Mouse (Mus musculus): ENCODE measurements around the gene Egflam. TPM values are rescaled to one million over a fixed set of nuclear protein-coding genes. Genes with fewer than 3 reads are reported as not detected.

Egflam gene
- 10 to 100 TPM; 18.0 to 26.5 TPM for total RNA-seq (2021)
- long read RNA-seq, experiment 1, full-length matches to known transcripts = 12 of 20 reads
- long read RNA-seq, experiment 1, partial matches to known transcripts = 6 of 20 reads
- long read RNA-seq, experiment 1, other reads (novel, unspliced or antisense) = 2 of 20 reads
- long read RNA-seq, experiment 2, full-length matches to known transcripts = 12 of 22 reads
- long read RNA-seq, experiment 2, partial matches to known transcripts = 9 of 22 reads
- long read RNA-seq, experiment 2, other reads (novel, unspliced or antisense) = 1 of 22 reads

DNA sequence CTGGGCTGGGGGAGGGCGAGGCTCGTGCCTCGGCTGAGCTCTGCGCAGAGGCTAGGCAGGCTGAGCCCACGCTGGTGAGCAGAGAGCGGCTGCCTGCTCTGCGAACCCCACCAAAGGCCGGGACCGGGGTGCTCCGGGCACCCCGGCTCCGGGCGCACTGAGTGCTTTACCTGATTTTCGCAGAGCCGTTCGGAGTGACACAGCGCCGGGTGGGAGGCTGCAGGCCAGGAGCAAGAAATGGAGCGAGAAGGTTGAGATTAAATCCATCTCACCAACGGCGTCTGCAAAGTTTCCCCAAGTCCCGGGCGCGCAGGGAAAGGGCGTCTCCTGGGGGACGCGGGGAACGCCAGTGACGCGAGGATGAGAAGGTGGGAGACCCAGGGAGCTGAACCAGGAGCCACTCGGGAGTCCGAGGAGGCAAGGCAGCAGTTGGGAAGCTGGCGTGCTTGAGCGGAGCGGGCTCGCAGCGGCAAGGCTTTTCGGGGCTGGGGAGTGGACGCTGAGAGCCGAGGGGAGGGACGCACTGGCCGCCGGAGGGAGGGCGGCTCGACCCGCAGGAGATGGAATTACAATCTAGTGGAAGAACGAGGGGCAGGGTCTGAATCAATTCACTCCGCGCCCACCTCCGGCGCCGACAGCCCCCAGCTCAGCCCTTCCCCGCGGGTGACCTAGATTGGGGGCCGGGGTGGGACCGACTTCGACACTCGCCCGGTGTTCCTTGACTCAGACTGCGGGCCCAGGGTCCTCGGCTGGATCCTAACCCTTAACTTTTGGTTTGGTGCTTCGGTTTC lies at the start of gene Egflam:
Egflam (minus strand) TSS at position 578 of the 791 bp plus-strand sequence.
- peak in 1 of 2 experiments; percentile 31 for DNase-seq (ENCODE audit: low spot score in 2 of 2)

DNA sequence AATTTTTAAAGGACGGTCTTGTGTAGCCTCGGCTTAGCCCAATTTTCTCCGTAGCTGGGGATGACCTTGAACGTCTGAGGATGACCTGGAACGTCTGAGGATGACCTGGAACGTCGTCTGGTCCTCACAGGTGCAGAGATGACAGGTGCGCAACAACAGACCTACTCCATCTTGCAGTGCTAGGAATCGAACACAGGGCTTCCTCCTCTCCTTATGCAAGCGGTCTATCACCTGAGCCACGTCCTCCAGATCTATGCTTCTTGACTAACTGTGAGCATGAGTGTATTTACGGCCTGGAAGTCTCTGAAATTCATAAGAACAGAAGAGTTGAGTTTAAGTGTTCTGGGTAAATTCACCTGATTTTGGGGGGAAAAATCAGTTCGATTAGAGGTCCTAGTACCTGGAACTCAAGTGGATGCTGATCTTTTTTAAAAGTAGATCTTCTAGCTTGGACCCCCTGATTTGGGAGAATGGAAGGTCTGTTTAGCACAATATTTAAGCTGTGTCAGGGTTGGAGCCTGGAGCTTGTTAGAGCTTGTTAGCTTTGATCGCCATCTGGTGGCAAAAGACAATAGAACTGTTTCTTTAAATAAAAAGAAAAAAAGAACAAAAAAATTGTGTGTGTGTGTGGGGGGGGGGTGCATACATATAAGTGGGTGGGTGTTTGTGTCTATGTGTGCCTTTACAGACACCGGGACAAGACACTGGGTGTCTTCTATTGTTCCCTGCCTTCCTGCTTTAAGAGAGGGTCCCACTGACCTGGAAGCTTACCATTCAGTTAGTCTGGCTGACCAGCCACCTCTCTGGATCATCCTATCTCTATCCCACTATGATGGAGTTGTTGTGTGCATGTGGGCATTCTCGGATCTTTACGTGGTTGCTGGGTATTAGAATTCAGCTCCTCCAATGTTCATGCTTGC lies 45.5 kb upstream of the Egflam start:
- DNase-seq (ENCODE audit: low spot score in 2 of 2) = no peak

- DNase-seq (ENCODE audit: low spot score in 2 of 2) = peak in 1 of 2 experiments; percentile 37
Observed at GRCm38 (mm10) chr15:7442148-7443100, 44.2 kb upstream of the Egflam start.

DNA sequence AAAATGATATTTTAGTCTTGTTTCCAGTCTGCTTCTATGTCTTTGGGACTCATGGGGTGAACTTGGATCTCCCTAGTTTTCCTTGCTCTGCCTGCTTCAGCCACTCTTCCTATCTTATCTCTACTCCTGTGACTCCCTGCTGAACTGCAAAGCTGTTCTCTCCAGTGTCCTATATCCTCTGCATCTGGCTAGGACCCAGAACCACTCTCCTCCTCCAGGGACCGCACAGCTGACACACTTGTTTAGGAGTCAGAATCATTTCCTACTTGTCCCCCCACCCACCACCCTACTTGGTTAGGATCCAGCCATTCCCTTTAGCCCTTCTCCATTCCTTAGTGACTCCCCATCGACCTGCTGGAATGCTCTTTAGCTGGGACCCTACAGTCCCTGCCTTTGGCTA lies 26.1 kb upstream of the Egflam start:
- DNase-seq (ENCODE audit: low spot score in 2 of 2) = no peak

DNA sequence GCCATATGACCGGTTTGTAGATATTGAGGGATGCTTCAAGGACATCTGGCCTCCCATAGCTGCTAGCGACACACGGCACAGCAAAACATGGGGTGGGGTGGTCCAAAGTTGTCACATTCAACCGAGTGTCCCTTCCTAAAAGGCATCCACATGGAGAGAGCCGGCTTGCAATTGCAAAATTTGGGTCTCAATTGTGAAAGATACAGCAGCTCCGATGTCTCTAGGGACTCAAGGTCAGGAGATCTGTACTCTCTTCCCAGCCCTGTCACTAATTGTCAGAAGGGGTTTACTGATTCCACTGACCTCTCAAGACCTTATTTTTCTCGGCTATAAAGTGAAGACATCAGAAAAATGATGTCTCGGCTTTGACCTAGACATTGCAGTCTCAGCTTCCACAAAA lies 6.3 kb upstream of the Egflam start:
- DNase-seq (ENCODE audit: low spot score in 2 of 2) = no peak

- DNase-seq (ENCODE audit: low spot score in 2 of 2) = peak in 1 of 2 experiments; percentile 13
Observed at GRCm38 (mm10) chr15:7398609-7399540, 680 bp upstream of the Egflam start.

DNA sequence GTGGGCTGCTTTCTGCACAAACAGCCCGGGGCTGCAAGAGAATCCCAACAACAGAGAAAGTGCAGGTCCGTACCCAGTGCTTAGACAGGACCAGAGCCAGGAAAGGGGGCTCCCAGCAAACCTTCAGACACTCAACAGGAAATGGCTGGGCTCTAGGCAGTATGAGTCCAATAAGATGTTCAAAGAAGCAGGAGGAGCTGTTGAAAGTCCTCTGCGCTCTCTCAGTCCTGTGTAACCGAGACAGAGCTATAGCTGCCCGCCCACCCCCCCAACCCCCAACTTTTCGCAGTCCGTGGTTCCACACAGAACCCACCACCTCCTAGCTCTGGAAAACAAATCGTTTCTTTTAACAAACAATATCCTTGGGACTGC lies 763 bp downstream of the Egflam start:
- no peak for DNase-seq (ENCODE audit: low spot score in 2 of 2)

DNA sequence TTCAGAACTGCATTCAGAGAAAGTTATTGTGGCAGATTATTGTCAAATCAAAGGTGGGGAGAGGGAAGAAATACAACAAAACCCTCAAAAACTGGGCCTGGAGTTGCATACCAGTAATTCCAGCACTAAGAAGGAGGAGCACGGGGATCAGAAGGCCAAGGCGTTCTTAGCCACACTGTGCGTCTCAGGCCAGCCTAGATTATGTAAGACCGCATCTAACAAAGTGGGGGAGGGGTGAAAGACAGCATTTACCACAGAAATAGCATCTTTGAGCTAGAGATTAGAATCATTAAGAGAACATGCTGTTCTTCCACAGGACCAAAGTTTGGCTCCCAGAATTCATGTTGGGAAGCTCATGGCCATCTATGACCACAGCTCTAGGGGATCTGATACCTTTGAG lies 14.8 kb downstream of the Egflam start:
- DNase-seq (ENCODE audit: low spot score in 2 of 2) = no peak

GRCm38 (mm10) chr15:7382457-7382856 lies 15.7 kb downstream of the Egflam start:
- no peak for DNase-seq (ENCODE audit: low spot score in 2 of 2)

DNA sequence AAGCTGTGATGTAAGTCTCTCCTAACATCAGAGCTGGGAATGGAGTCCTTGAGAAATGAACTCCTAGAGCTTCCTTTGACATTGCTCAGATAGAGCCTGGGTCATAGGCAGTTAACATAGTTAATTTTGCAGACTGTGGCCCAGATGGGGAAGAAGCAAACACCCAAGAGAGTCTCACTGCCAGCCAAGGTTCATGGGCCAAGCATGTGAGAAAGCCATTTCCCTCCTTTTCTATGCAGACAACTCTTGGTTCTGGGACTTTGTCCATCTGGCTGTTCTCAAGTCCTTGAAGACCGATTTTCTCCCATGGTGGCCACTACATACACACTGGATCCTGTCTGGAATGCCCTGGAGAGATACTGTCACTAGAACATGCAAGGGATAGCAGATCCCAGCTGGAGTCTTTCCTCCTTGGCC lies 45.6 kb downstream of the Egflam start:
- DNase-seq (ENCODE audit: low spot score in 2 of 2) = no peak

DNA sequence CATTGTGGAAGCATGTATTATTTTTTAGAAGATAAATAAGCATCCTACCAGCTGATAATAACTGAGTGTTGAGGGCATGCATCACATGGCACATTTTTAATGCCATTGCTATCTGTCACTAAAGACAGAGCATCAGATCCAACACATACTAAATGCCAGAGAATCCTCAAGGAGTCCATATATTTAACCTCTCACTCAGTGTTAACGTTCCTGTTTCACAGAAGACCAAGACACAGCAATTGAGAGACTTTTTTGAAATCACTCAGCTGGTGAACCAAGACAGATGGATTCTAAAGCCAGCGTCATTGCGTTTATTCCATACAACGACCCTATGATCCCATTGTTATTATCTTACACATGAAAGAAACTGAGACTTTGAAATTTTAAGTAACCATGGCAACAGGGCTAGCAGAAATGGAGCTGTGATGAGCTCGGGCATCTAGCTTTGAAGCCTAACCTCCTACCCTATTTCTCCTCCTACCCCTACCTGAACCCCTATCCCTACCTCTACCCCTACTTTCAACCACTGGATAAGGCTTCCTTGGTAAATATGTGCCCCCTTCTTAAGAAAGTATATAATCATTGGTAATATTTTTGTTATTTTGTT lies 57.4 kb downstream of the Egflam start:
- no peak for DNase-seq (ENCODE audit: low spot score in 2 of 2)

GRCm38 (mm10) chr15:7334517-7335298 lies 63.5 kb downstream of the Egflam start:
- DNase-seq (ENCODE audit: low spot score in 2 of 2) = no peak

DNA sequence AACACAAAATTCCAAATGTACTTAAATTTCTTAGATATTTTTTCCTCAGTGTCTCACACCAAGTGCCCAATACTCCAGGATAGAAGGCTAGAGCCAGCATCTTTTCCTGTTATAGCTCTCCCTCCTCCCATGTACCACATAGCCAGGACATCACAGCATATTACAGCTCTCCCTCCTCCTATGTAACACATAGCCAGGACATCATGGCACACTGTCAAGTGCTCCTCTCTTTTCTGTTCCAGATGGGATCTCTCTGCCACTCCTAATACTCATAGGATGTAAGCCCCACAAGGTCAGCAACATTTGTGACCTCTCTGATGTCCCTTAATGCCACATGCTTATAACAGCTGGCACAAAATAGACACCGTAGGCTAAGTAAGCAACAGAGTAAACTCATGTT lies 65.3 kb downstream of the Egflam start:
- DNase-seq (ENCODE audit: low spot score in 2 of 2) = no peak

DNA sequence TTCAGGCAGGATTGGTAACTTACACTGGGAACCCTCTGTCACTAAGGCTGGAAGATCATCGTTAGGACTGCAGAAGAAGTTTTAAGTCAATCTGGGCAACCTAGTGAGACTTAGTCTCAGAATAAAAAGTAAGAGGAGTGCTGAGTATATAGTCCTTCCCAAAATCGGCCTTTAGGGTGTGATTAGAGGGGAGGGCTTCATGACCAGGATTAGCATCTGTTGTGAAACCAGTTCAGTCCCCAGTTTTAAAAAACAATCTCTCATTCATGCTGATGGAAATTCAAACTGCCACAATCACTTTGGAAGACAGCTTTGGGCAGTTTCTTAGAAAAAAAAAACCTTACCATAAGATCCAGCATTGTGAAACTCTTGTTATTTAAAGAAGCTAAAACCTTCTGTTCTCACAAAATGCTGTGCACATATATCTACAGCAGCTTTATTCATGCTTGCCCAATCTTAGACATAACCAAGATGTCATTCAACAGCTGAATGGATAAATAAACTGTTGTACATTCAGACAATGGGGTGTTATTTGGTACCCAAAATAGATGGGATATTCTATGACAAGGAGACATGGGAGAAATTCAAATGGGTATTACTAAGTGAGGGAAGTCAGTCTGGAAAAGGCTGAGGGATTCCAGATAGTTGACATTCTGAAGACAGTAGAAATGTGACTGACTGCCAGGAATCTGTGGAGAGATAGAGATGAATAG lies 75.4 kb downstream of the Egflam start:
- DNase-seq (ENCODE audit: low spot score in 2 of 2) = no peak

GRCm38 (mm10) chr15:7320901-7321300 lies 77.3 kb downstream of the Egflam start:
- no peak for DNase-seq (ENCODE audit: low spot score in 2 of 2)

- DNase-seq (ENCODE audit: low spot score in 2 of 2) = no peak
Observed at GRCm38 (mm10) chr15:7315539-7315938, 82.7 kb downstream of the Egflam start.

- DNase-seq (ENCODE audit: low spot score in 2 of 2) = no peak
Observed at GRCm38 (mm10) chr15:7308711-7309110, 89.5 kb downstream of the Egflam start.

Measured in gastrocnemius, postnatal 4 days (tissue).